Mouse (Mus musculus) liver, embryonic 13.5 days (tissue): ENCODE measurements around the gene Arl15. TPM values are rescaled to one million over a fixed set of nuclear protein-coding genes. Genes with fewer than 3 reads are reported as not detected.

Experiments used
- ATAC-seq: fragments of 200-750 bp; cut with Nextera tagmentation; 2 replicates; pipeline ENCODE4 v1.8.0; 2017; ENCODE audit warnings: low read depth, mild to moderate bottlenecking, moderate number of reproducible peaks, moderate library complexity
- DNase-seq: peaks from one replicate; pipeline ENCODE4 v3.0.0; 2022
- H3K27ac ChIP-seq: fragments of 300-500 bp; sonication (generic); 2 replicates; pipeline ENCODE4 v1.5.1; 2015; ENCODE audit warnings: moderate library complexity, mild to moderate bottlenecking, inconsistent platforms
- H3K27me3 ChIP-seq: fragments of 300-500 bp; sonication (generic); 2 replicates; pipeline ENCODE4 v1.6.1; 2015; ENCODE audit warnings: mild to moderate bottlenecking, inconsistent platforms
- H3K36me3 ChIP-seq: fragments of 300-500 bp; sonication (generic); 2 replicates; pipeline ENCODE4 v1.6.1; 2015; ENCODE audit warnings: mild to moderate bottlenecking, inconsistent platforms
- H3K4me1 ChIP-seq: fragments of 300-500 bp; sonication (generic); replicated peaks from 2 replicates; pipeline ENCODE4 v1.6.1; 2015; ENCODE audit warnings: inconsistent platforms
- H3K4me2 ChIP-seq: fragments of 300-500 bp; sonication (generic); 2 replicates; pipeline ENCODE4 v1.6.1; 2015; ENCODE audit warnings: inconsistent platforms, mild to moderate bottlenecking, moderate library complexity
- H3K4me3 ChIP-seq: fragments of 300-500 bp; sonication (generic); replicated peaks from 2 replicates; pipeline ENCODE4 v1.5.1; 2015; ENCODE audit warnings: mild to moderate bottlenecking, inconsistent platforms
- H3K9ac ChIP-seq: fragments of 300-500 bp; sonication (generic); 2 replicates; pipeline ENCODE4 v1.6.1; 2015; ENCODE audit warnings: mild to moderate bottlenecking, inconsistent platforms
- H3K9me3 ChIP-seq: fragments of 300-500 bp; sonication (generic); replicated peaks from 2 replicates; pipeline ENCODE4 v1.6.1; 2016; ENCODE audit warnings: inconsistent platforms
- WGBS: fragments of 180-500 bp; shearing (Covaris S2); methylation state at CpG from one replicate; pipeline ENCODE4 v1.1.7; 2015; ENCODE audit not compliant: insufficient replicate concordance; 5-methylcytosine and 5-hydroxymethylcytosine counted together
- polyA plus RNA-seq: library from polyadenylated mRNA; unstranded; fragments of >200 nt; fragmentation: Nextera tagmentation; extraction: Ambion mirVana; gene quantifications from 2 replicates; pipeline ENCODE4 v1.2.1, GENCODE M21; 2015

The Arl15 gene
- polyA plus RNA-seq, 1 experiment from 2014 or later: 2.5 TPM

DNA sequence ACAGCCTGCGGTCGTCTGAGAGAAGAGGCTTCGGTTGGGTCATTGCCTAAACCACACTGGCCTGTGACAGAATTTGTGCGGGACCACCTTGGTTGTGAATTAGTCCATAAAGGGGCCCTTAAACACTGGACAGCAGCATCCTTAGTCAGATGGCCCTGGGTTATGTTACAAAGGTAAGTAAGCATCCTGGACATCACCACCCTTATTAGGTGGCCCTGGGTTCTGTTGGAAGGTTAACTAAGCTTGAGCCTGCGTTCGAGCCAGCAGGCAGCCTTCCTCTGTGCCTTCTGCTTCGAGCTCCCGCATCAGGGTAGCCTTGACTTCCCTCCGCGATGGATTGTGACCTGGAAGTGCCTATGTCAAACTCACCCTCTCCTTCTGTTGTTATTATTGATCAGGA, 68.6 kb downstream of the Arl15 start:
- no peaks in the 10 kb centered on the region for H3K36me3 ChIP-seq
- WGBS: 77% methylated on average over 10 of the region's 10 CpGs
- no peaks in the 10 kb centered on the region for H3K9me3 ChIP-seq
- no peak overlapping the region for H3K4me3 ChIP-seq
- no peak overlapping the region for H3K9ac ChIP-seq
- no peaks in the 10 kb centered on the region for H3K27me3 ChIP-seq
- H3K27ac ChIP-seq: peak overlapping the region; percentile 45; the same call in 1 of the 2 replicates
- H3K4me1 ChIP-seq: peaks cover 71% of the 10 kb centered on the region
- DNase-seq (no peak), ATAC-seq (no peak)
- no peak overlapping the region for H3K4me2 ChIP-seq

GRCm38 (mm10) chr13:113863688-113864087, 69.4 kb downstream of the Arl15 start:
- WGBS: 49% methylated on average over 10 of the region's 10 CpGs
- no peak overlapping the region for H3K4me2 ChIP-seq
- DNase-seq (no peak), ATAC-seq (no peak)
- 0 out of 2 replicates have a peak overlapping the region, but pooled peaks have one; percentile 45 for H3K27ac ChIP-seq
- no peaks in the 10 kb centered on the region for H3K36me3 ChIP-seq
- no peak overlapping the region for H3K4me3 ChIP-seq
- H3K27me3 ChIP-seq: no peaks in the 10 kb centered on the region
- H3K9ac ChIP-seq: no peak overlapping the region
- H3K9me3 ChIP-seq: no peaks in the 10 kb centered on the region
- peaks cover 64% of the 10 kb centered on the region for H3K4me1 ChIP-seq

GRCm38 (mm10) chr13:113864278-113864677, 70.0 kb downstream of the Arl15 start:
- H3K4me1 ChIP-seq: peaks cover 59% of the 10 kb centered on the region
- H3K4me2 ChIP-seq: no peak overlapping the region
- no peaks in the 10 kb centered on the region for H3K9me3 ChIP-seq
- 63% methylated on average over 7 of the region's 7 CpGs for WGBS
- DNase-seq: no peak
- ATAC-seq: no peak
- H3K4me3 ChIP-seq: no peak overlapping the region
- no peak overlapping the region for H3K9ac ChIP-seq
- H3K36me3 ChIP-seq: no peaks in the 10 kb centered on the region
- H3K27me3 ChIP-seq: no peaks in the 10 kb centered on the region
- H3K27ac ChIP-seq: no peak overlapping the region

GRCm38 (mm10) chr13:113864893-113865292, 70.6 kb downstream of the Arl15 start:
- Histone ChIP-seq H3K4me3 (no peak overlapping the region), H3K9ac (no peak overlapping the region), H3K9me3 (no peaks in the 10 kb centered on the region), H3K4me2 (no peak overlapping the region), H3K36me3 (no peaks in the 10 kb centered on the region), H3K27me3 (no peaks in the 10 kb centered on the region), H3K4me1 (peaks cover 59% of the 10 kb centered on the region), H3K27ac (no peak overlapping the region; the same call in 1 of the 2 replicates)
- DNase-seq (peak; percentile 58), ATAC-seq (peak; percentile 53; the same call in 1 of the 2 replicates)
- WGBS: 11% methylated on average over 1 of the region's 1 CpGs

DNA sequence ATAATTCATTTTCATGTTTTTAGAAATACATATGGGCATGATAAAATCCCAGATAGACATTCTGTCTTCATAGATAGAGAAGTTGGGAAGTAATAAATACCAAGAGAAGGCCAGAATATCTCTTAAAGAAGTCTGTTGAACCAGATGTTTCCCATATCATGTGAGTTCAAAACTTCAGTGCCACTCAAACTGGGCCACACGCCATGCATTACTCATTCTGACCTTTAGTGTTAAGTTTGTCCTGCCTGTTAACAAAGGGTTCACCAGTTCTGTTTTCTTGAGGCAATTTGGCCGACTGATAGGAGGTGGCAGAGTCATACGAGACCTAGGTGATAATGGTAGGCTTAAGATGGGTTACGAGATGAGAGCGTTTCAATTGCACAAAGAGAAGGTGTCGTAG, 71.1 kb downstream of the Arl15 start:
- no peak for DNase-seq
- WGBS: 43% methylated on average over 6 of the region's 6 CpGs
- H3K27me3 ChIP-seq: no peaks in the 10 kb centered on the region
- no peaks in the 10 kb centered on the region for H3K36me3 ChIP-seq
- H3K9me3 ChIP-seq: no peaks in the 10 kb centered on the region
- no peak for ATAC-seq
- peaks cover 60% of the 10 kb centered on the region for H3K4me1 ChIP-seq
- no peak overlapping the region for H3K9ac ChIP-seq
- H3K4me2 ChIP-seq: peak overlapping the region; percentile 21; the same call in 1 of the 2 replicates
- H3K27ac ChIP-seq: peak overlapping the region; percentile 58
- H3K4me3 ChIP-seq: no peak overlapping the region

DNA sequence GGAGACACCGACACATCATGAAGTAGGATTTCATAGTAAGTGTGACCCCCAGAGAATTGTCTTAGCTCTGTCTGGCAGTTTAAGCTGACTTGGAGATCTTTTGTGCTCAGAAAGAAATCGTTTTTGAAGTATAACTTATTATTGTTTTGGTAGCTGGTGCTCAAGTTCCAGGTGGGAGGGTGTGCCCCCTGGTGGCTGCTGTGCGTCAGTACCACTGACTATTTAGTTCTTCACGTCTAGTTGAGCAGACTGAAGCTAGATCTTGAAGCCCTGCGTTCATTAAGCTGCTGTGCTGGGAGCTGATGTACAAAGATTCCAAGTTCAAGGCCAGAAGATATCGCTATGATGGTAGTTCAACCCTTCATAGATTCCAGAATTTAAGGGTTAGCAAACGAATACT, 71.5 kb downstream of the Arl15 start:
- no peak for ATAC-seq

DNA sequence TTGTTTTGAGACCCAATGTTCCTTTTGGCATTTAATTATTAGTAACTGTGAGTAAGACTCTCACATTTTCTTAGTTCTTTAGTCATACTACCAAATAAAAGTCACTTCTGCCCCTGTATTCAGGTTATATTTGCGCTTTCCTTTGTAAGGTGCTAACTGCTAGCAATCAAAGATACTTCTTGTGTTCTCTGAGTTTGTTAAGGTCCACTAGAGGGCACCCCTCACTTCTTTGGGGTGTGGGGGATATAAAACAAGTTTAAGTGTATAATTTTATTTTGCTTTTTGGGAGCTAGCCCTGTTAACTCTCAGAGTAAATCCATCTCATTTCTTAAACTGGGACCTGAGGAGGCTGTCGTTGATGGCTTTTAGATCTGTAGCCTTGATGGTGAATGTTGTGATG, 73.4 kb downstream of the Arl15 start:
- Histone ChIP-seq H3K4me3 (no peak overlapping the region), H3K4me1 (peaks cover 49% of the 10 kb centered on the region), H3K27ac (no peak overlapping the region), H3K27me3 (no peaks in the 10 kb centered on the region), H3K9me3 (no peaks in the 10 kb centered on the region), H3K36me3 (0 out of 2 replicates have a peak, but pooled peaks cover 4% of the 10 kb centered on the region), H3K4me2 (no peak overlapping the region), H3K9ac (no peak overlapping the region)
- DNase-seq: no peak
- 77% methylated on average over 2 of the region's 2 CpGs for WGBS
- ATAC-seq: no peak

More for the DNA sequence above, 71.5 kb downstream of the Arl15 start:
- Histone ChIP-seq H3K9ac (no peak overlapping the region), H3K9me3 (no peaks in the 10 kb centered on the region), H3K4me2 (peak overlapping the region; percentile 21; the same call in 1 of the 2 replicates), H3K4me1 (peaks cover 60% of the 10 kb centered on the region), H3K27ac (0 out of 2 replicates have a peak overlapping the region, but pooled peaks have one; percentile 58), H3K36me3 (no peaks in the 10 kb centered on the region), H3K27me3 (no peaks in the 10 kb centered on the region), H3K4me3 (no peak overlapping the region)
- 26% methylated on average over 7 of the region's 7 CpGs for WGBS
- DNase-seq: peak; percentile 50

GRCm38 (mm10) chr13:113869212-113870205, 75.2 kb downstream of the Arl15 start:
- H3K4me2 ChIP-seq: peak overlapping the region; percentile 45
- WGBS: 50% methylated on average over 20 of the region's 20 CpGs
- no peak overlapping the region for H3K4me3 ChIP-seq
- H3K9ac ChIP-seq: no peak overlapping the region
- no peaks in the 10 kb centered on the region for H3K9me3 ChIP-seq
- H3K36me3 ChIP-seq: 0 out of 2 replicates have a peak, but pooled peaks cover 4% of the 10 kb centered on the region
- H3K27ac ChIP-seq: peak overlapping the region; percentile 48
- no peaks in the 10 kb centered on the region for H3K27me3 ChIP-seq
- DNase-seq (peak; percentile 49), ATAC-seq (peak; percentile 55)
- H3K4me1 ChIP-seq: peaks cover 32% of the 10 kb centered on the region

DNA sequence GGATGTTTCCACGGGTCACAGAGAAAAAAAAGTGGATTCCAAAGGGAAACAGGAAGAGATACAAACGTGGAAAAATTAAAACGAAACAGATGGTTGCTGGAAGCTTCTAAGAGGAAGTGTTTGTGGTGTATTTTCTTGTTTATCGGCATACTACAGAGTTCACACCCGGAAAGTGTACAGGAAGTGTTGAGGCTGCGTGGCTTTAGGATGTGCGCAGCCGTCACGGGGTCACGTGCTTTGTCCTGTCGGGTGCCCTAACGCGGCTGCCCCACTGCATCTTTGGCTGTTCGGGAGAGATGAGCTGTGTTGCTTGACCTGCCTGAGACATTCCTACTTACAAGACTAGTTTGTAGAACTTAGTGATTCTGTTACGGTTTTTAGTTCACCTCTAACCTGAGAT, 76.1 kb downstream of the Arl15 start:
- Histone ChIP-seq H3K4me3 (peak overlapping the region; percentile 12), H3K27me3 (no peaks in the 10 kb centered on the region), H3K4me2 (peak overlapping the region; percentile 45), H3K4me1 (peaks cover 31% of the 10 kb centered on the region), H3K9me3 (no peaks in the 10 kb centered on the region), H3K36me3 (0 out of 2 replicates have a peak, but pooled peaks cover 4% of the 10 kb centered on the region), H3K9ac (peak overlapping the region; percentile 44; the same call in 1 of the 2 replicates), H3K27ac (peak overlapping the region; percentile 8; the same call in 1 of the 2 replicates)
- no peak for DNase-seq
- peak; percentile 70 for ATAC-seq
- 25% methylated on average over 15 of the region's 15 CpGs for WGBS

DNA sequence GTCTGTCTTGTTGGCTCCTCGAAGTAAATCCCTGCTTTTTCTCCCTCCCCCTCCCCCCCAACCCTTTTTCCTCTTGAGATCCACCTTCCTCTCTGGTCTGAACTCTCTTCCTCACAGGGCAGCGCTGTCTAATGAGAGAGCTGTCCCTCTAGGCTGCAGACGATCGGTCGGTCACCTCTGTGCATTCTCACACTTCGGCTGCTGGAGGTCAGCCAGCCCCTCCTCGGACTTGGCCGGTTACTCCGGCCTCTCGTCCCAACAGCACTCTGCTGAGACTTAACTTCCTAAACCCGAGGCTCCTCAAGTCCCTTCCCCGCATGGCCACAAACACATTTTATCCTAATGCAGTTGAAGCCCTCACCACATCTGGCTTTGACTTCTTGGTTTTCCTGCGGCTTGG, 77.5 kb downstream of the Arl15 start:
- DNase-seq (no peak), ATAC-seq (no peak)
- Histone ChIP-seq H3K4me3 (no peak overlapping the region), H3K4me2 (no peak overlapping the region), H3K27me3 (no peaks in the 10 kb centered on the region), H3K9ac (no peak overlapping the region), H3K9me3 (no peaks in the 10 kb centered on the region), H3K36me3 (0 out of 2 replicates have a peak, but pooled peaks cover 4% of the 10 kb centered on the region), H3K27ac (no peak overlapping the region), H3K4me1 (peaks cover 29% of the 10 kb centered on the region)
- 64% methylated on average over 13 of the region's 13 CpGs for WGBS

- Histone ChIP-seq H3K36me3 (0 out of 2 replicates have a peak, but pooled peaks cover 4% of the 10 kb centered on the region), H3K4me2 (no peak overlapping the region), H3K27me3 (no peaks in the 10 kb centered on the region), H3K9me3 (no peaks in the 10 kb centered on the region), H3K4me1 (peaks cover 26% of the 10 kb centered on the region), H3K9ac (no peak overlapping the region), H3K27ac (no peak overlapping the region), H3K4me3 (no peak overlapping the region)
- WGBS: 39% methylated on average over 4 of the region's 4 CpGs
- ATAC-seq: no peak
- DNase-seq: no peak
Observed at GRCm38 (mm10) chr13:113875724-113876123, 81.4 kb downstream of the Arl15 start.
